Mouse (Mus musculus) heart, embryonic 15.5 days (tissue): ENCODE data around the gene Olfr681. TPM values are rescaled to one million over a fixed set of nuclear protein-coding genes. Genes with fewer than 3 reads are reported as not detected.
"Not testable (repeated sequence)": the region's sequence is repeated elsewhere in the genome, so short reads cannot be mapped to it uniquely, and the experiment has no call there.

Experiments used
- ATAC-seq: fragments of 200-750 bp; cut with Nextera tagmentation; replicated peaks from 2 replicates; pipeline ENCODE4 v1.8.0; 2017; ENCODE audit warnings: low read depth, moderate TSS enrichment; ENCODE audit not compliant: insufficient number of reproducible peaks, insufficient read depth, low FRiP score
- H3K27ac ChIP-seq: fragments of 300-500 bp; sonication (generic); 2 replicates; pipeline ENCODE4 v1.5.1; 2015; ENCODE audit warnings: mild to moderate bottlenecking, inconsistent platforms
- H3K27me3 ChIP-seq: fragments of 300-500 bp; sonication (generic); 2 replicates; pipeline ENCODE4 v1.6.1; 2015; ENCODE audit warnings: inconsistent platforms
- H3K36me3 ChIP-seq: fragments of 300-500 bp; sonication (generic); 2 replicates; pipeline ENCODE4 v1.6.1; 2015; ENCODE audit warnings: mild to moderate bottlenecking, inconsistent platforms
- H3K4me1 ChIP-seq: fragments of 300-500 bp; sonication (generic); replicated peaks from 2 replicates; pipeline ENCODE4 v1.6.1; 2015; ENCODE audit warnings: inconsistent platforms
- H3K4me2 ChIP-seq: fragments of 300-500 bp; sonication (generic); 2 replicates; pipeline ENCODE4 v1.6.1; 2015; ENCODE audit warnings: inconsistent platforms, mild to moderate bottlenecking, moderate library complexity
- H3K4me3 ChIP-seq: fragments of 300-500 bp; sonication (generic); 2 replicates; pipeline ENCODE4 v1.5.1; 2015; ENCODE audit warnings: mild to moderate bottlenecking, inconsistent platforms
- H3K9ac ChIP-seq: fragments of 300-500 bp; sonication (generic); 2 replicates; pipeline ENCODE4 v1.6.1; 2015; ENCODE audit warnings: mild to moderate bottlenecking, inconsistent platforms
- H3K9me3 ChIP-seq: fragments of 300-500 bp; sonication (generic); replicated peaks from 2 replicates; pipeline ENCODE4 v1.6.1; 2016; ENCODE audit warnings: inconsistent platforms
- WGBS: fragments of 180-500 bp; shearing (Covaris S2); methylation state at CpG from one replicate; pipeline ENCODE4 v1.1.7; 2015; ENCODE audit warnings: mixed read lengths; 5-methylcytosine and 5-hydroxymethylcytosine counted together
- polyA plus RNA-seq: library from polyadenylated mRNA; unstranded; fragments of >200 nt; fragmentation: Nextera tagmentation; extraction: Ambion mirVana; gene quantifications from 2 replicates; pipeline ENCODE4 v1.2.1, GENCODE M21; 2015

Olfr681 gene
- polyA plus RNA-seq, result not detected in 2 replicates

- no peak within 1 kb of the TSS for H3K4me2 ChIP-seq
- ATAC-seq, result no peak
- no peaks in the 10 kb centered on the region for H3K27me3 ChIP-seq
- H3K9ac ChIP-seq, result no peak within 1 kb of the TSS
- no peak within 1 kb of the TSS for H3K27ac ChIP-seq
- H3K36me3 ChIP-seq, result no peaks in the 10 kb centered on the region
- no peaks in the 10 kb centered on the region for H3K4me1 ChIP-seq
- no peak within 1 kb of the TSS for H3K4me3 ChIP-seq
- no peaks in the 10 kb centered on the region for H3K9me3 ChIP-seq
These were observed at the start of gene Olfr681 for GRCm38 (mm10) chr7:105116536-105116935. TSS of gene Olfr681 (plus strand) at chr7:105116836.

- H3K9ac ChIP-seq, result no peak within 1 kb of the TSS
- no peaks in the 10 kb centered on the region for H3K9me3 ChIP-seq
- no peak within 1 kb of the TSS for H3K27ac ChIP-seq
- H3K4me3 ChIP-seq, result no peak within 1 kb of the TSS
- WGBS, result 43% methylated on average over 1 of the region's 1 CpGs
- H3K4me2 ChIP-seq, result no peak within 1 kb of the TSS
- ATAC-seq, result no peak
- no peaks in the 10 kb centered on the region for H3K4me1 ChIP-seq
- H3K36me3 ChIP-seq, result no peaks in the 10 kb centered on the region
- no peaks in the 10 kb centered on the region for H3K27me3 ChIP-seq
These were observed 35.7 kb upstream of the Olfr681 start, which contains the start of gene Olfr679 for GRCm38 (mm10) chr7:105080905-105081304. TSS of gene Olfr679 (plus strand) at chr7:105081205.

- not testable (repeated sequence) for H3K4me3 ChIP-seq, H3K9ac ChIP-seq, H3K9me3 ChIP-seq, H3K27me3 ChIP-seq, H3K36me3 ChIP-seq, H3K27ac ChIP-seq, ATAC-seq, H3K4me1 ChIP-seq, H3K4me2 ChIP-seq
These were observed 23.9 kb upstream of the Olfr681 start, which contains the start of gene Olfr680-ps1 for GRCm38 (mm10) chr7:105092717-105093116. TSS of gene Olfr680-ps1 (minus strand) at chr7:105092817.

- H3K9ac ChIP-seq, result no peak overlapping the region
- H3K9me3 ChIP-seq, result no peaks in the 10 kb centered on the region
- no peak overlapping the region for H3K4me2 ChIP-seq
- H3K4me3 ChIP-seq, result no peak overlapping the region
- WGBS, result 59% methylated on average over 2 of the region's 2 CpGs
- ATAC-seq, result no peak
- H3K27me3 ChIP-seq, result no peaks in the 10 kb centered on the region
- H3K4me1 ChIP-seq, result no peaks in the 10 kb centered on the region
- H3K36me3 ChIP-seq, result no peaks in the 10 kb centered on the region
- H3K27ac ChIP-seq, result no peak overlapping the region
These were observed 24.6 kb downstream of the Olfr681 start for GRCm38 (mm10) chr7:105141275-105141674.

GRCm38 (mm10) chr7:105146912-105147311 lies 30.3 kb downstream of the Olfr681 start, which contains the start of gene Olfr683:
TSS of gene Olfr683 (minus strand) at chr7:105147012.
- ATAC-seq, result no peak
- 54% methylated on average over 1 of the region's 1 CpGs for WGBS

GRCm38 (mm10) chr7:105163553-105163952 lies 46.9 kb downstream of the Olfr681 start, which contains the start of gene Olfr684:
TSS of gene Olfr684 (minus strand) at chr7:105163653.
- Histone ChIP-seq H3K4me2 (no peak within 1 kb of the TSS), H3K9ac (no peak within 1 kb of the TSS), H3K4me1 (no peaks in the 10 kb centered on the region), H3K27ac (no peak within 1 kb of the TSS), H3K9me3 (no peaks in the 10 kb centered on the region), H3K36me3 (no peaks in the 10 kb centered on the region), H3K27me3 (no peaks in the 10 kb centered on the region), H3K4me3 (no peak within 1 kb of the TSS)
- ATAC-seq, result no peak
- WGBS, result 52% methylated on average over 1 of the region's 1 CpGs

More at GRCm38 (mm10) chr7:105146912-105147311, 30.3 kb downstream of the Olfr681 start, which contains the start of gene Olfr683:
- Histone ChIP-seq H3K9me3 (no peaks in the 10 kb centered on the region), H3K9ac (no peak within 1 kb of the TSS), H3K27me3 (no peaks in the 10 kb centered on the region), H3K27ac (no peak within 1 kb of the TSS), H3K36me3 (no peaks in the 10 kb centered on the region), H3K4me1 (no peaks in the 10 kb centered on the region), H3K4me2 (no peak within 1 kb of the TSS), H3K4me3 (no peak within 1 kb of the TSS)

GRCm38 (mm10) chr7:105170773-105171172 lies 54.1 kb downstream of the Olfr681 start:
- WGBS, result 33% methylated on average over 4 of the region's 4 CpGs
- Histone ChIP-seq H3K9ac (no peak overlapping the region), H3K36me3 (no peaks in the 10 kb centered on the region), H3K4me3 (no peak overlapping the region), H3K4me2 (no peak overlapping the region), H3K27me3 (no peaks in the 10 kb centered on the region), H3K27ac (no peak overlapping the region), H3K4me1 (no peaks in the 10 kb centered on the region), H3K9me3 (no peaks in the 10 kb centered on the region)
- ATAC-seq, result no peak; the same call in 1 of the 2 replicates

Other genes starting within 250 kb of the Olfr681 start
- not detected in 2 replicates for gene Olfr665, start 238.8 kb upstream of the Olfr681 start, polyA plus RNA-seq
- gene Olfr666, start 220.9 kb upstream of the Olfr681 start, polyA plus RNA-seq, result not detected in 2 replicates
- not detected in 2 replicates for gene Olfr667, start 195.4 kb upstream of the Olfr681 start, polyA plus RNA-seq
- not detected in 2 replicates for gene Olfr668, start 188.8 kb upstream of the Olfr681 start, polyA plus RNA-seq
- not detected in 2 replicates for gene Olfr669, start 182.6 kb upstream of the Olfr681 start, polyA plus RNA-seq
- gene Olfr670, start 154.2 kb upstream of the Olfr681 start, polyA plus RNA-seq, result not detected in 2 replicates
- not detected in 2 replicates for gene Olfr671, start 137.7 kb upstream of the Olfr681 start, polyA plus RNA-seq
- not detected in 2 replicates for gene Olfr672, start 114.8 kb upstream of the Olfr681 start, polyA plus RNA-seq
- gene Olfr675, start 88.4 kb upstream of the Olfr681 start, polyA plus RNA-seq, result not detected in 2 replicates
- gene Olfr676, start 84.1 kb upstream of the Olfr681 start, polyA plus RNA-seq, result not detected in 2 replicates
- not detected in 2 replicates for gene Olfr677, start 65.5 kb upstream of the Olfr681 start, polyA plus RNA-seq
- gene Olfr678, start 52.4 kb upstream of the Olfr681 start, polyA plus RNA-seq, result not detected in 2 replicates
- not detected in 2 replicates for gene Olfr679, start 35.6 kb upstream of the Olfr681 start, polyA plus RNA-seq
- gene Olfr680-ps1, start 24.0 kb upstream of the Olfr681 start, polyA plus RNA-seq, result not detected in 2 replicates
- not detected in 2 replicates for gene Olfr683, start 30.2 kb downstream of the Olfr681 start, polyA plus RNA-seq
- not detected in 2 replicates for gene Olfr684, start 46.8 kb downstream of the Olfr681 start, polyA plus RNA-seq
- not detected in 2 replicates for gene Olfr685, start 69.2 kb downstream of the Olfr681 start, polyA plus RNA-seq
- not detected in 2 replicates for gene Olfr686, start 90.6 kb downstream of the Olfr681 start, polyA plus RNA-seq
- not detected in 2 replicates for gene Olfr688, start 171.3 kb downstream of the Olfr681 start, polyA plus RNA-seq
- not detected in 2 replicates for gene Olfr689, start 194.3 kb downstream of the Olfr681 start, polyA plus RNA-seq
- gene Olfr690, start 217.3 kb downstream of the Olfr681 start, polyA plus RNA-seq, result not detected in 2 replicates
- gene Olfr691, start 225.4 kb downstream of the Olfr681 start, polyA plus RNA-seq, result not detected in 2 replicates